Mouse (Mus musculus) frontal cortex, postnatal 25 days (tissue): ENCODE results near the gene Gss.

Experiments
- DNase-seq, 2 experiments: peaks; one replicate each; pipeline ENCODE4 v3.0.0; 2022; ENCODE audit warnings: low spot score in 2 of 2

Gss gene

GRCm38 (mm10) chr2:155592137-155592853 lies at the start of gene Gss:
Gene Gss (minus strand): TSS chr2:155592810.
- DNase-seq, result peak; percentile 98 to 99

- DNase-seq, result no peak
Observed at GRCm38 (mm10) chr2:155641540-155642472, 49.2 kb upstream of the Gss start.

GRCm38 (mm10) chr2:155640656-155641055 lies 48.0 kb upstream of the Gss start:
- no peak for DNase-seq

GRCm38 (mm10) chr2:155637411-155637810 lies 44.8 kb upstream of the Gss start:
- no peak for DNase-seq

GRCm38 (mm10) chr2:155636881-155637280 lies 44.3 kb upstream of the Gss start:
- no peak for DNase-seq

- DNase-seq, result no peak
Observed at GRCm38 (mm10) chr2:155635961-155636360, 43.4 kb upstream of the Gss start.

GRCm38 (mm10) chr2:155634562-155634961 lies 42.0 kb upstream of the Gss start:
- no peak for DNase-seq

GRCm38 (mm10) chr2:155633731-155634130 lies 41.1 kb upstream of the Gss start:
- DNase-seq, result no peak

- DNase-seq, result no peak
Observed at GRCm38 (mm10) chr2:155633121-155633520, 40.5 kb upstream of the Gss start.

- DNase-seq, result no peak
Observed at GRCm38 (mm10) chr2:155632138-155632936, 39.7 kb upstream of the Gss start.

- no peak for DNase-seq
Observed at GRCm38 (mm10) chr2:155630590-155631416, 38.2 kb upstream of the Gss start.

- DNase-seq, result no peak
Observed at GRCm38 (mm10) chr2:155630153-155630552, 37.5 kb upstream of the Gss start.

- peak in 1 of 2 experiments; percentile 38 for DNase-seq
Observed at GRCm38 (mm10) chr2:155629231-155629661, 36.6 kb upstream of the Gss start.

- DNase-seq, result no peak
Observed at GRCm38 (mm10) chr2:155628519-155628918, 35.9 kb upstream of the Gss start.

- no peak for DNase-seq
Observed at GRCm38 (mm10) chr2:155628112-155628511, 35.5 kb upstream of the Gss start.

- DNase-seq, result peak; percentile 53 to 58
Observed at GRCm38 (mm10) chr2:155627030-155627738, 34.6 kb upstream of the Gss start.

- no peak for DNase-seq
Observed at GRCm38 (mm10) chr2:155626277-155626676, 33.7 kb upstream of the Gss start.

- DNase-seq, result no peak
Observed at GRCm38 (mm10) chr2:155624730-155625129, 32.1 kb upstream of the Gss start.

GRCm38 (mm10) chr2:155623996-155624395 lies 31.4 kb upstream of the Gss start:
- DNase-seq, result no peak

GRCm38 (mm10) chr2:155622606-155623005 lies 30.0 kb upstream of the Gss start:
- no peak for DNase-seq
